Mouse (Mus musculus) cerebellum, adult 2 months (tissue): ENCODE data around the gene Gm11007.
"Not testable (repeated sequence)": the region's sequence is repeated elsewhere in the genome, so short reads cannot be mapped to it uniquely, and the experiment has no call there.

Experiments used
- CTCF ChIP-seq: fragments of 200-500 bp; IDR thresholded peaks from 2 replicates; pipeline ENCODE4 v1.5.1; 2011; ENCODE audit warnings: low read depth, mild to moderate bottlenecking, control low read depth, low read length, moderate library complexity, borderline replicate concordance; ENCODE audit not compliant: insufficient read depth
- POLR2A ChIP-seq: fragments of 200-500 bp; IDR thresholded peaks from 2 replicates; pipeline ENCODE4 v1.6.1; 2011; ENCODE audit warnings: low read length, control low read depth, borderline replicate concordance; ENCODE audit not compliant: insufficient read depth

- not testable (repeated sequence) for TF ChIP-seq CTCF, POLR2A
These were observed at the start of gene Gm11007 for GRCm38 (mm10) chr2:175643678-175644077.
